ENCODE assay signal across 8 mouse cellular contexts in the genomic region with DNA sequence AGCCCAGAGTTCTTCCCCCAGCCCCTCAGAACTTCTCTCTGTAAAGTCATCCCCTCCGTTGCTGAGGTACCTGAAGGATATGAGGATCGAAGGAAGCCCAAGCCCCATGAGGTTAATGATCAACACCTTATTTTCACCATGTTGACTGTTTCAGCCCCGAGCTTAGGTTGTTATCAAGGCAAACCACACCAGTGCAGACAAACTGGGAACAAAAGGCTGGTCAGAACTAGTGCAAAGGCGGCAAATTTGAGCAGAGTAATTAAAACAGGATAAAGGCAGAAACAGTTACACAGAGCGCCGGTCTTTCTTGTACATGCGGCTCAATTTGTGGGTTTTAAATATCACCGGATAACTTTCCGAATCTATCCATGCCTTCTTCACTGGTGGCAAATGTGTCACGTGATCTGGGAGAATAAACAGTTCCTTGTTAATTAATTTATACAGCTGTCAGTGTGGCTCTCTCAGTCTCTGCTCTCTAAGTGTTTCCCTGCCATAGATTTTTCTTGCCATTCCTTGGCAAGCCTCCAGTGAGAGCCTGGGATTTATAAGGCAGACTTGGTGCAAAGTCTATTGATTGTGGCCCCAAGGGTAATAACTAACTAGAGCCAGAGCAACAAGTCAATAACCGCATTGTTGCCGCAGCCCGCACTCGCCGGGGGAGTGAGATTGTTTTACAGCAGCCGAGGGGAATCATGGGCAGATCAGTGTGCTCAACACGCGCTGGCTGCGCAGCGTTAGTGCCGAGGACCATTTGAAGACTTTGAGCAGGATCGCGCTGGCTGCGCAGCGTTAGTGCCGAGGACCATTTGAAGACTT.
DNase-seq lines count a peak whose midpoint lies in the region; ATAC-seq and TF ChIP-seq lines count a peak whose summit lies in the region.
"Had no signal": no experiment of that assay in that cellular context is flagged by ENCODE, and none has a peak within 500 bp of the region (broad histone marks: within the 10 kb centered on the region; RNA-seq: fewer than 3 reads in every experiment).

No protein-coding gene starts in this region.

- TF ChIP-seq CTCF in C2C12 (IDR thresholded peaks at IDR 0.05; ENCODE audit: control insufficient read depth, insufficient read depth, insufficient read length) = no peak

- H3K9me3 ChIP-seq in hindbrain, embryonic 11.5 days (ENCODE audit: control insufficient read depth, low read length) = no peaks in the 10 kb centered on the region
- no peaks in the 10 kb centered on the region for H3K9me3 ChIP-seq in neural tube, embryonic 15.5 days (replicated peaks)

- H3K9ac ChIP-seq in hindbrain, embryonic 11.5 days (ENCODE audit: low read depth, low read length) = no peak overlapping the region
- no peak overlapping the region for H3K9ac ChIP-seq in neural tube, embryonic 15.5 days (replicated peaks)

- H3K4me2 ChIP-seq in hindbrain, embryonic 11.5 days (replicated peaks; ENCODE audit: low read depth, low read length) = no peak overlapping the region
- peak overlapping the region; percentile 49 for H3K4me2 ChIP-seq in neural tube, embryonic 15.5 days

- no peaks in the 10 kb centered on the region for H3K79me2 ChIP-seq in C2C12 (ENCODE audit: control insufficient read depth, insufficient read depth)

- H3K79me3 ChIP-seq in C2C12 (ENCODE audit: low read depth) = no peaks in the 10 kb centered on the region

- H3K36me3 ChIP-seq in C2C12 (ENCODE audit: control insufficient read depth, insufficient read depth) = no peaks in the 10 kb centered on the region
- no peaks in the 10 kb centered on the region for H3K36me3 ChIP-seq in hindbrain, embryonic 11.5 days (ENCODE audit: control insufficient read depth, insufficient read depth, low read length)
- H3K36me3 ChIP-seq in neural tube, embryonic 15.5 days = no peaks in the 10 kb centered on the region

- H3K27me3 ChIP-seq in C2C12 (ENCODE audit: control insufficient read depth, insufficient read depth, insufficient read length) = no peaks in the 10 kb centered on the region
- H3K27me3 ChIP-seq in hindbrain, embryonic 11.5 days (ENCODE audit: control insufficient read depth, insufficient read depth, low read length) = peaks cover 5% of the 10 kb centered on the region
- peaks cover 52% of the 10 kb centered on the region for H3K27me3 ChIP-seq in neural tube, embryonic 15.5 days (replicated peaks)

- H3K27ac ChIP-seq in hindbrain, embryonic 11.5 days (ENCODE audit: low read depth, low read length) = no peak overlapping the region
- H3K27ac ChIP-seq in neural tube, embryonic 15.5 days (replicated peaks) = peak overlapping the region; percentile 48; the same call in 1 of the 2 replicates
- H3K27ac ChIP-seq: macrophage had no signal

- peaks cover 7% of the 10 kb centered on the region; the same call in 1 of the 2 replicates for H3K4me1 ChIP-seq in hindbrain, embryonic 11.5 days (replicated peaks; ENCODE audit: control insufficient read depth, insufficient read depth, low read length)
- peaks cover 33% of the 10 kb centered on the region for H3K4me1 ChIP-seq in neural tube, embryonic 15.5 days

- no peak overlapping the region for H3K4me3 ChIP-seq in C2C12 (ENCODE audit: insufficient read depth, poor library complexity, severe bottlenecking)
- no peak overlapping the region for H3K4me3 ChIP-seq in hindbrain, embryonic 11.5 days (ENCODE audit: low read depth, low read length)
- no peak overlapping the region for H3K4me3 ChIP-seq in neural tube, embryonic 15.5 days (replicated peaks)

- peak overlapping the region; percentile 58 for H3ac ChIP-seq in C2C12 (ENCODE audit: control insufficient read depth, insufficient read length, low read depth)

- ATAC-seq in hindbrain, embryonic 11.5 days (ENCODE audit: low FRiP score) = peak; percentile 51
- peak; percentile 86 for ATAC-seq in neural tube, embryonic 15.5 days (ENCODE audit: low FRiP score)

- WGBS in hindbrain, embryonic 11.5 days = 60% methylated on average over 26 of the region's 26 CpGs
- WGBS in neural tube, embryonic 15.5 days = 20% methylated on average over 26 of the region's 26 CpGs

- DNase-seq in 3T3-L1 (ENCODE audit: low read depth, low spot score) = peak; percentile 11
- peak; percentile 46 for DNase-seq in hindbrain, embryonic 11.5 days (ENCODE audit: low spot score)
- peak; percentile 14 to 57 for DNase-seq in layer of hippocampus, postnatal 14 days (ENCODE audit: low spot score in 2 of 2)
- no peak for DNase-seq in gastrocnemius, adult 8-10 months (ENCODE audit: low spot score in 2 of 2)
- DNase-seq in lung, postnatal 10 days = no peak

TF ChIP-seq in C2C12, 6 proteins besides CTCF, POLR2A, EP300 and RAD21:
- TF ChIP-seq CEBPB (IDR thresholded peaks at IDR 0.05; ENCODE audit: low read depth) (no peak), MYOG (IDR thresholded peaks at IDR 0.05; ENCODE audit: control insufficient read depth, extremely low read depth, insufficient read length) (no peak), MYOD1 (IDR thresholded peaks at IDR 0.05; ENCODE audit: control insufficient read depth, insufficient read length, low read depth) (peak; percentile 5), FOSL1 (IDR thresholded peaks at IDR 0.05; ENCODE audit: insufficient read depth, low read length, poor library complexity, severe bottlenecking) (no peak), USF1 (IDR thresholded peaks at IDR 0.05; ENCODE audit: low read depth) (peak; percentile 84)

Comparison
In these comparisons a context has a peak if more than half of its experiments do, and no peak if none do; other contexts are left out.
1. DNase-seq: peak in 3T3-L1 (single experiment), hindbrain, embryonic 11.5 days (single experiment) and layer of hippocampus, postnatal 14 days (2 of 2); none in gastrocnemius, adult 8-10 months (0 of 2) and lung, postnatal 10 days (single experiment).